Mouse (Mus musculus) liver, adult 2 months (tissue): ENCODE measurements around the gene Slc27a2. TPM values are rescaled to one million over a fixed set of nuclear protein-coding genes. Genes with fewer than 3 reads are reported as not detected.

Experiments
- DNase-seq: peaks from one replicate; pipeline ENCODE4 v3.0.0-alpha.2; 2011; ENCODE audit warnings: low read depth, low spot score; ENCODE audit errors: extremely low read depth
- H3K27ac ChIP-seq: fragments of 200-500 bp; replicated peaks from 2 replicates; pipeline ENCODE4 v1.5.1; 2012; ENCODE audit warnings: low read depth, mild to moderate bottlenecking, control low read depth, inconsistent platforms, low read length; ENCODE audit not compliant: insufficient read depth
- H3K27me3 ChIP-seq: fragments of 200-500 bp; 2 replicates; pipeline ENCODE4 v1.6.1; 2012; ENCODE audit warnings: mild to moderate bottlenecking, moderate library complexity, low read length, inconsistent platforms; ENCODE audit not compliant: control insufficient read depth, insufficient read depth
- H3K36me3 ChIP-seq: fragments of 200-500 bp; 2 replicates; pipeline ENCODE4 v1.6.1; 2012; ENCODE audit warnings: low read length, inconsistent platforms; ENCODE audit not compliant: control insufficient read depth, insufficient read depth
- H3K4me1 ChIP-seq: fragments of 200-500 bp; 2 replicates; pipeline ENCODE4 v1.6.1; 2011; ENCODE audit warnings: low read length; ENCODE audit not compliant: control insufficient read depth, insufficient read depth
- H3K4me3 ChIP-seq: fragments of 200-500 bp; 2 replicates; pipeline ENCODE4 v1.5.1; 2011; ENCODE audit warnings: low read depth, mild to moderate bottlenecking, control low read depth, low read length, moderate library complexity; ENCODE audit not compliant: insufficient read depth
- H3K79me2 ChIP-seq: fragments of 200-500 bp; 2 replicates; pipeline ENCODE4 v1.6.1; 2012; ENCODE audit warnings: inconsistent platforms, mild to moderate bottlenecking, low read length, moderate library complexity; ENCODE audit not compliant: control insufficient read depth, insufficient read depth
- H3K9ac ChIP-seq: fragments of 200-500 bp; 2 replicates; pipeline ENCODE4 v1.6.1; 2012; ENCODE audit warnings: low read depth, mild to moderate bottlenecking, control low read depth, inconsistent platforms, low read length
- CTCF ChIP-seq: fragments of 200-500 bp; IDR thresholded peaks from 2 replicates; pipeline ENCODE4 v1.5.1; 2011; ENCODE audit warnings: low read depth, low read length, control low read depth
- POLR2A ChIP-seq: fragments of 200-500 bp; IDR thresholded peaks from 2 replicates; pipeline ENCODE4 v1.6.1; 2011; ENCODE audit warnings: low read length, control low read depth; ENCODE audit not compliant: insufficient read depth; ENCODE audit errors: extremely low read depth
- WGBS: fragments of 180-500 bp; shearing (Covaris S2); methylation state at CpG from one replicate; pipeline ENCODE4 v1.1.7; 2018; 5-methylcytosine and 5-hydroxymethylcytosine counted together
- polyA plus RNA-seq: library from polyadenylated mRNA; depleted of rRNA; stranded (reverse); fragments of >200 nt; gene quantifications from 2 replicates; pipeline ENCODE4 v1.2.3, GENCODE M21; 2012
- total RNA-seq: library from RNA; depleted of rRNA; stranded (reverse); fragments of >200 nt; gene quantifications from 2 replicates; pipeline ENCODE4 v1.2.3, GENCODE M21; 2014

The Slc27a2 gene
- total and polyA plus RNA-seq, 2 experiments: 1,036 to 1,397 TPM

GRCm38 (mm10) chr2:126577362-126577761 is 25.2 kb downstream of the Slc27a2 start:
- no peaks in the 10 kb centered on the region for H3K27me3 ChIP-seq
- H3K4me3 ChIP-seq: no peak overlapping the region
- peaks cover 95% of the 10 kb centered on the region for H3K36me3 ChIP-seq
- DNase-seq: no peak
- no peaks in the 10 kb centered on the region for H3K79me2 ChIP-seq
- WGBS: 85% methylated on average over 5 of the region's 5 CpGs
- H3K9ac ChIP-seq: no peak overlapping the region
- peaks cover 13% of the 10 kb centered on the region for H3K4me1 ChIP-seq
- H3K27ac ChIP-seq: no peak overlapping the region
- TF ChIP-seq CTCF: no peak

GRCm38 (mm10) chr2:126579282-126579681 is 27.1 kb downstream of the Slc27a2 start:
- H3K4me3 ChIP-seq: no peak overlapping the region
- TF ChIP-seq CTCF (no peak), POLR2A (no peak)
- no peaks in the 10 kb centered on the region for H3K79me2 ChIP-seq
- H3K36me3 ChIP-seq: peaks cover 95% of the 10 kb centered on the region
- no peaks in the 10 kb centered on the region for H3K27me3 ChIP-seq
- WGBS: 87% methylated on average over 1 of the region's 1 CpGs
- peaks cover 3% of the 10 kb centered on the region; the same call in 1 of the 2 replicates for H3K4me1 ChIP-seq
- H3K27ac ChIP-seq: 0 out of 2 replicates have a peak overlapping the region, but pooled peaks have one; percentile 14
- no peak for DNase-seq
- H3K9ac ChIP-seq: no peak overlapping the region

DNA sequence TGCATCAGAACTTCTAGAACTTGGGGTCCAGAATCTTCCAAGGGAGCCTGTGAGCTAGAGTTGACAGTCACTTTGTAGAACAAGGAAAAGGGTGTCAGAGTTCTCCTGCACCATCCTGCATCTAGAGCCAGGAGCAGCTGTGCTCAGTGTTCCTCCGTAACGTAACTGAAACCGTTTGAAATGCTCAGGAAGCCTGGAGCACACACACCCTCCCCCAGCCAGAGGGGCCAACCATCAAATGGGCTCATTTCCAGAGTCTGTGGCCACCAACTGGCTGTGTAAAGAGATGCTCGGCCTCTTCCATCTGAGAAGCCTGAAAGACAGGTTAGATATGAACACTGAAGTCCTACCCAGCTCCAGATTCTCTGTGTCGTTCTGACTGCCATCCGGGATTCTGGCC is 31.8 kb downstream of the Slc27a2 start:
- Histone ChIP-seq H3K4me1 (no peaks in the 10 kb centered on the region), H3K4me3 (no peak overlapping the region), H3K27me3 (no peaks in the 10 kb centered on the region), H3K79me2 (no peaks in the 10 kb centered on the region), H3K36me3 (peaks cover 95% of the 10 kb centered on the region), H3K9ac (no peak overlapping the region), H3K27ac (no peak overlapping the region)
- DNase-seq: no peak
- TF ChIP-seq CTCF (no peak), POLR2A (no peak)
- WGBS: 69% methylated on average over 6 of the region's 6 CpGs

- Histone ChIP-seq H3K79me2 (no peaks in the 10 kb centered on the region), H3K9ac (no peak overlapping the region), H3K27me3 (no peaks in the 10 kb centered on the region), H3K27ac (no peak overlapping the region), H3K4me1 (no peaks in the 10 kb centered on the region), H3K4me3 (no peak overlapping the region), H3K36me3 (peaks cover 92% of the 10 kb centered on the region)
- no peak for TF ChIP-seq POLR2A
- no peak for DNase-seq
- 87% methylated on average over 8 of the region's 8 CpGs for WGBS
These were observed 32.6 kb downstream of the Slc27a2 start for GRCm38 (mm10) chr2:126584621-126585369.

GRCm38 (mm10) chr2:126587468-126587867 is 35.3 kb downstream of the Slc27a2 start:
- no peak overlapping the region for H3K4me3 ChIP-seq
- no peaks in the 10 kb centered on the region for H3K4me1 ChIP-seq
- no peak for DNase-seq
- peaks cover 67% of the 10 kb centered on the region for H3K36me3 ChIP-seq
- H3K79me2 ChIP-seq: no peaks in the 10 kb centered on the region
- no peaks in the 10 kb centered on the region for H3K27me3 ChIP-seq
- no peak overlapping the region for H3K9ac ChIP-seq
- TF ChIP-seq POLR2A: no peak
- TF ChIP-seq CTCF: no peak
- 80% methylated on average over 3 of the region's 3 CpGs for WGBS
- no peak overlapping the region for H3K27ac ChIP-seq

GRCm38 (mm10) chr2:126591304-126591703 is 39.1 kb downstream of the Slc27a2 start:
- H3K36me3 ChIP-seq: peaks cover 34% of the 10 kb centered on the region

More at GRCm38 (mm10) chr2:126591304-126591703, 39.1 kb downstream of the Slc27a2 start:
- Histone ChIP-seq H3K79me2 (no peaks in the 10 kb centered on the region), H3K27me3 (no peaks in the 10 kb centered on the region), H3K9ac (no peak overlapping the region), H3K27ac (no peak overlapping the region), H3K4me3 (no peak overlapping the region), H3K4me1 (peaks cover 3% of the 10 kb centered on the region; the same call in 1 of the 2 replicates)
- 85% methylated on average over 4 of the region's 4 CpGs for WGBS
- no peak for TF ChIP-seq CTCF
- no peak for TF ChIP-seq POLR2A
- DNase-seq: peak; percentile 42
